Mouse (Mus musculus) kidney, postnatal 0 days (tissue): ENCODE data around the gene Vgll4. TPM values are rescaled to one million over a fixed set of nuclear protein-coding genes. Genes with fewer than 3 reads are reported as not detected.

ENCODE experiments used
- ATAC-seq: fragments of 200-750 bp; cut with Nextera tagmentation; replicated peaks from 2 replicates; pipeline ENCODE4 v1.8.0; 2017; ENCODE audit warnings: low read depth, moderate number of reproducible peaks, moderate TSS enrichment, moderate library complexity; ENCODE audit not compliant: low FRiP score
- DNase-seq: peaks from one replicate; pipeline ENCODE4 v3.0.0-alpha.2; 2016; ENCODE audit warnings: low spot score
- H3K27ac ChIP-seq: fragments of 300-500 bp; sonication (generic); 2 replicates; pipeline ENCODE4 v1.5.1; 2014; ENCODE audit warnings: mild to moderate bottlenecking
- H3K27me3 ChIP-seq: fragments of 300-500 bp; sonication (generic); 2 replicates; pipeline ENCODE4 v1.6.1; 2014; ENCODE audit warnings: low read length, mixed read lengths; ENCODE audit not compliant: insufficient read depth
- H3K36me3 ChIP-seq: fragments of 300-500 bp; sonication (generic); 2 replicates; pipeline ENCODE4 v1.6.1; 2014; ENCODE audit warnings: low read length, mixed read lengths; ENCODE audit not compliant: insufficient read depth
- H3K4me1 ChIP-seq: fragments of 300-500 bp; sonication (generic); replicated peaks from 2 replicates; pipeline ENCODE4 v1.6.1; 2014; ENCODE audit warnings: antibody characterized with exemption, low read length, mixed read lengths; ENCODE audit not compliant: insufficient read depth
- H3K4me2 ChIP-seq: fragments of 300-500 bp; sonication (generic); 2 replicates; pipeline ENCODE4 v1.6.1; 2014; ENCODE audit warnings: mild to moderate bottlenecking, low read length, moderate library complexity, mixed read lengths
- H3K4me3 ChIP-seq: fragments of 300-500 bp; sonication (generic); replicated peaks from 2 replicates; pipeline ENCODE4 v1.5.1; 2014; ENCODE audit warnings: low read depth, low read length
- H3K9ac ChIP-seq: fragments of 300-500 bp; sonication (generic); 2 replicates; pipeline ENCODE4 v1.6.1; 2014; ENCODE audit warnings: low read depth, low read length
- H3K9me3 ChIP-seq: fragments of 300-500 bp; sonication (generic); replicated peaks from 2 replicates; pipeline ENCODE4 v1.6.1; 2016; ENCODE audit warnings: low read length, inconsistent platforms, mixed read lengths
- CTCF ChIP-seq: IDR thresholded peaks from 2 replicates; pipeline ENCODE4 v1.5.1; 2016; ENCODE audit warnings: antibody characterized with exemption, low read depth, mild to moderate bottlenecking, moderate library complexity
- WGBS: fragments of 180-500 bp; shearing (Covaris S2); extraction: QIAGEN DNeasy Blood & Tissue Kit; methylation state at CpG from one replicate; pipeline ENCODE4 v1.1.7; 2014; 5-methylcytosine and 5-hydroxymethylcytosine counted together
- polyA plus RNA-seq: library from polyadenylated mRNA; unstranded; fragments of >200 nt; fragmentation: Nextera tagmentation; extraction: Ambion mirVana; gene quantifications from 2 replicates; pipeline ENCODE4 v1.2.1, GENCODE M21; 2015

Gene Vgll4
- polyA plus RNA-seq, 1 experiment from 2014 or later, result 97.2 TPM

DNA sequence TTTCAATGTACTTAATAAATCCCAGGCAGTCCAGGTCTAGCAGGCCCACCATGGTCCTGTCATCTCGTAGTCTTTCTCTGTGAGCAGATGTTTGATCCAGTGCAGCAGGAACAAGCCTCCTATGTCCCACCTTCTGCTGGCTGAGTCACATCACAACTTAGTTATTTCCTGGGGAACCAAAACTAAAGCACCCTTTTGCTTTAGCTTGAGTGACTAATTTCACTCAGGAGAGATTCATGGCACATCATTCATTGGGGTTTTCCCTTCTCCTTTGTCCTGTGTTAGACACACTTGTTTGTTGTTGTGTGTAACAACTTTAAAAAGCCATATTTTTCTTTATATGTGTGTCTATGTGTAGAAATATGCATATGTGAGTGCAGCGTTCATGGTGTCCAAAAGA, 126.9 kb downstream of the Vgll4 start:
- Histone ChIP-seq H3K9me3 (no peaks in the 10 kb centered on the region), H3K4me3 (no peak overlapping the region), H3K9ac (no peak overlapping the region), H3K4me2 (no peak overlapping the region), H3K27ac (no peak overlapping the region), H3K36me3 (no peaks in the 10 kb centered on the region), H3K4me1 (peaks cover 32% of the 10 kb centered on the region), H3K27me3 (no peaks in the 10 kb centered on the region)
- no peak for ATAC-seq
- 0 out of 2 replicates have a peak, but pooled peaks have one; percentile 22 for TF ChIP-seq CTCF
- 96% methylated on average over 2 of the region's 2 CpGs for WGBS
- DNase-seq, result no peak

- Histone ChIP-seq H3K4me2 (no peak overlapping the region), H3K36me3 (no peaks in the 10 kb centered on the region), H3K4me3 (no peak overlapping the region), H3K4me1 (peaks cover 32% of the 10 kb centered on the region), H3K27me3 (no peaks in the 10 kb centered on the region), H3K9ac (no peak overlapping the region), H3K9me3 (no peaks in the 10 kb centered on the region), H3K27ac (no peak overlapping the region)
- no peak for TF ChIP-seq CTCF
- WGBS, result 43% methylated on average over 3 of the region's 3 CpGs
- ATAC-seq (no peak), DNase-seq (no peak)
Observed at GRCm38 (mm10) chr6:114842131-114842530, 127.7 kb downstream of the Vgll4 start.

DNA sequence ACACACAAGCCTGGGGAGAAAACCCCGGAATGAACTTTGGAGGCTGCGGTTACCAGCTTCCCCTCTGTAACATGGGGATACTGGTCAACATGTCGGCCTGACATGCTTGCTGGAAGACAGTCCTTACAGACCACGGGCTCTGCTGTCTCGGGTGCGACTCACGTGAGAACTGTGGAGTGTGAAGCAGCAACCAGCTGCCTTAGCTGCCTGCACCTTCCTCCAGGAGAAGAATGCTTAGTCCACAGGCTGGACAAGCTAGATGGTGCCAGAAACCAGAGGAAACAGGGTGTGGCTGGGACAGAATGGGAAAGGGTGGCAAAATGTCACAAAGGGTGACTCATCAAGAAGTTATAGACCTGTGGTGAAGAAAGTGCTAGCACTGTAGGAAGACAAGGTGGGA, 129.8 kb downstream of the Vgll4 start:
- no peak for TF ChIP-seq CTCF
- Histone ChIP-seq H3K36me3 (no peaks in the 10 kb centered on the region), H3K9me3 (no peaks in the 10 kb centered on the region), H3K4me3 (no peak overlapping the region), H3K27ac (peak overlapping the region; percentile 54; the same call in 1 of the 2 replicates), H3K4me2 (no peak overlapping the region), H3K4me1 (peaks cover 39% of the 10 kb centered on the region), H3K9ac (no peak overlapping the region), H3K27me3 (no peaks in the 10 kb centered on the region)
- DNase-seq (no peak), ATAC-seq (no peak)
- WGBS, result 86% methylated on average over 7 of the region's 7 CpGs

DNA sequence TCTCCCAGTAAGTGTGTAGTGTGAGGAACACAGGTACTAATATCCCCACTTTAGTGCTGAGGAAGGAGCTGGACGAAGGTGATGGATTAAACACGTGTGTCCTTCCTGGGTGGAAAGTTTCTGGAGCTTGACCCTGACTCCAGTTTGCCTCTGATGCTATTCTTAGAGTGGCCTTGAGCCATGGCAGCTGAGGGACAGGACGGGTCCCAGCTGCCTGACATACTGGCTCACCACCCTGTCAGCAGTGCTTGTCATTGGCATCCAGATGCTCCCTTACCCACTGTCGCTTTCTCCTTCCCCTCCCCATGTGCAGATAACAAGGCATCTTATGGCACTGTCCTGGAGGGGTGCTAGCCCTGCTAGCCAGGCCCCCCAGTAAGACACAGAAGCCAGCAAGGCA, 130.9 kb downstream of the Vgll4 start:
- Histone ChIP-seq H3K9ac (no peak overlapping the region), H3K4me3 (no peak overlapping the region), H3K27ac (peak overlapping the region; percentile 54; the same call in 1 of the 2 replicates), H3K27me3 (no peaks in the 10 kb centered on the region), H3K36me3 (no peaks in the 10 kb centered on the region), H3K4me1 (peaks cover 49% of the 10 kb centered on the region), H3K9me3 (no peaks in the 10 kb centered on the region), H3K4me2 (no peak overlapping the region)
- no peak for TF ChIP-seq CTCF
- 55% methylated on average over 4 of the region's 4 CpGs for WGBS
- no peak for DNase-seq
- no peak for ATAC-seq

GRCm38 (mm10) chr6:114836433-114836832, 133.4 kb downstream of the Vgll4 start:
- ATAC-seq (no peak), DNase-seq (no peak)
- Histone ChIP-seq H3K27me3 (no peaks in the 10 kb centered on the region), H3K9ac (no peak overlapping the region), H3K36me3 (no peaks in the 10 kb centered on the region), H3K4me1 (peaks cover 61% of the 10 kb centered on the region), H3K9me3 (no peaks in the 10 kb centered on the region), H3K4me3 (no peak overlapping the region), H3K27ac (no peak overlapping the region), H3K4me2 (no peak overlapping the region)
- WGBS, result 74% methylated on average over 3 of the region's 3 CpGs
- no peak for TF ChIP-seq CTCF

DNA sequence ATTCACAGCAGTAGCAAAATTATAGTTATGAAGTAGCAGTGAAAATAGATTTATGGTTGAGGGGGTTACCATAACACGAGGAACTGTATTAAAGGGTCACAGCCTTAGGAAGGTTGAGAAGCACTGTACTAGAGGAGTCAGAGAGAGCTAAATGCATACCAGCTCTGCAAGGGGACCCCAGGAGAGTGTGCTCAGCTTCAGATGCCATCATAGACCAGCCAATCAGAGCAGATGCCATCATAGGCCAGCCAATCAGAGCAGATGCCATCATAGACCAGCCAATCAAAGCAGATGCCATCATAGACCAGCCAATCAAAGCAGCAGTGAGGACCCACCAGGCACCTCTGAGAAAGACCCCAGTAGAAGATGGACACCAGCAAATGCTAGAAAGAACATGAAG, 134.0 kb downstream of the Vgll4 start:
- no peak overlapping the region for H3K4me2 ChIP-seq
- no peak for TF ChIP-seq CTCF
- H3K27ac ChIP-seq, result peak overlapping the region; percentile 64
- no peaks in the 10 kb centered on the region for H3K27me3 ChIP-seq
- ATAC-seq, result no peak
- DNase-seq, result no peak
- H3K4me1 ChIP-seq, result peaks cover 54% of the 10 kb centered on the region
- 35% methylated on average over 1 of the region's 1 CpGs for WGBS
- no peak overlapping the region for H3K9ac ChIP-seq
- H3K4me3 ChIP-seq, result no peak overlapping the region
- no peaks in the 10 kb centered on the region for H3K36me3 ChIP-seq
- H3K9me3 ChIP-seq, result no peaks in the 10 kb centered on the region

DNA sequence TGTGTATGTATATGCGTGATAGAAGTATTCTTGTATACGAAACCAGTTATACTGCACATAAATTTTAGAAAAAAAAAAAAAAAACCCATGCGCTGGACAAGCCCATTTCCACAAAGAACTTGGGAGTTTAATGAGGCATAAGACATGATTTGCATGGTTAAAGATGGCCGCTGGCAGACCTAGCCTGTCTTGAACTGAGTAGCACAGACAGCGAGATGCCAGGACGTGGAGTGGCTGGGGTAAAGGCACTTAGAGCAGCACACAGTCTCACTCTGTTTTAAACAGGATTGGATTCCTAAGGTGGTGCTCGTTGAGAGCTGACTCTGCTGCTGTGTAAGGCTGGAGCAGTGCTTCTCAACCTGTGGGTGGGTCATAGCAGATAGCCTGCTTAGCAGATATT, 134.4 kb downstream of the Vgll4 start:
- Histone ChIP-seq H3K9me3 (no peaks in the 10 kb centered on the region), H3K4me2 (no peak overlapping the region), H3K4me1 (peaks cover 50% of the 10 kb centered on the region), H3K27me3 (no peaks in the 10 kb centered on the region), H3K9ac (no peak overlapping the region), H3K27ac (peak overlapping the region; percentile 64), H3K4me3 (no peak overlapping the region), H3K36me3 (no peaks in the 10 kb centered on the region)
- TF ChIP-seq CTCF, result no peak
- DNase-seq, result peak; percentile 61
- 49% methylated on average over 7 of the region's 7 CpGs for WGBS
- ATAC-seq, result no peak
